Mouse (Mus musculus) lung, embryonic 14.5 days (tissue): Measurements from ENCODE around the gene Ppp3ca. TPM values are rescaled to one million over a fixed set of nuclear protein-coding genes. Genes with fewer than 3 reads are reported as not detected.

Experiments used
- ATAC-seq: fragments of 200-750 bp; cut with Nextera tagmentation; 2 replicates; pipeline ENCODE4 v1.8.0; 2017; ENCODE audit warnings: mild to moderate bottlenecking, moderate TSS enrichment, moderate library complexity; ENCODE audit not compliant: insufficient read depth
- DNase-seq: peaks from one replicate; pipeline ENCODE4 v3.0.0-alpha.2; 2015
- H3K27ac ChIP-seq: fragments of 300-500 bp; sonication (generic); 2 replicates; pipeline ENCODE4 v1.5.1; 2014; ENCODE audit warnings: low read depth, mild to moderate bottlenecking, moderate library complexity
- H3K27me3 ChIP-seq: fragments of 300-500 bp; sonication (generic); 2 replicates; pipeline ENCODE4 v1.6.1; 2014; ENCODE audit warnings: low read length, control low read depth; ENCODE audit not compliant: insufficient read depth
- H3K36me3 ChIP-seq: fragments of 300-500 bp; sonication (generic); 2 replicates; pipeline ENCODE4 v1.6.1; 2014; ENCODE audit warnings: control low read depth; ENCODE audit not compliant: insufficient read depth
- H3K4me1 ChIP-seq: fragments of 300-500 bp; sonication (generic); 2 replicates; pipeline ENCODE4 v1.6.1; 2014; ENCODE audit warnings: antibody characterized with exemption, control low read depth; ENCODE audit not compliant: insufficient read depth
- H3K4me2 ChIP-seq: fragments of 300-500 bp; sonication (generic); 2 replicates; pipeline ENCODE4 v1.6.1; 2014; ENCODE audit warnings: mild to moderate bottlenecking
- H3K4me3 ChIP-seq: fragments of 300-500 bp; sonication (generic); 2 replicates; pipeline ENCODE4 v1.5.1; 2014; ENCODE audit warnings: low read depth, low read length
- H3K9ac ChIP-seq: fragments of 300-500 bp; sonication (generic); 2 replicates; pipeline ENCODE4 v1.6.1; 2014
- H3K9me3 ChIP-seq: fragments of 300-500 bp; sonication (generic); 2 replicates; pipeline ENCODE4 v1.6.1; 2016; ENCODE audit warnings: low read depth, low read length, control low read depth
- CTCF ChIP-seq: IDR thresholded peaks from 2 replicates; pipeline ENCODE4 v1.5.1; 2016; ENCODE audit warnings: antibody characterized with exemption, low read depth
- WGBS: fragments of 180-500 bp; shearing (Covaris S2); extraction: QIAGEN DNeasy Blood & Tissue Kit; methylation state at CpG from one replicate; pipeline ENCODE4 v1.1.7; 2014; 5-methylcytosine and 5-hydroxymethylcytosine counted together
- polyA plus RNA-seq: library from polyadenylated mRNA; unstranded; fragments of >200 nt; fragmentation: Nextera tagmentation; extraction: Ambion mirVana; gene quantifications from 2 replicates; pipeline ENCODE4 v1.2.1, GENCODE M21; 2014

The Ppp3ca gene
- polyA plus RNA-seq, 1 experiment from 2014 or later: 74.1 TPM

- no peak for DNase-seq
- Histone ChIP-seq H3K36me3 (no peaks in the 10 kb centered on the region), H3K27ac (no peak overlapping the region), H3K27me3 (no peaks in the 10 kb centered on the region), H3K4me2 (no peak overlapping the region), H3K9ac (no peak overlapping the region), H3K4me3 (no peak overlapping the region), H3K4me1 (peaks cover 3% of the 10 kb centered on the region; the same call in 1 of the 2 replicates), H3K9me3 (no peaks in the 10 kb centered on the region)
- no peak for TF ChIP-seq CTCF
- WGBS: 80% methylated on average over 2 of the region's 2 CpGs
- ATAC-seq: no peak
Measured at GRCm38 (mm10) chr3:136822431-136822830, 152.5 kb downstream of the Ppp3ca start.

- Histone ChIP-seq H3K9me3 (no peaks in the 10 kb centered on the region), H3K9ac (no peak overlapping the region), H3K4me3 (no peak overlapping the region), H3K27me3 (no peaks in the 10 kb centered on the region), H3K36me3 (no peaks in the 10 kb centered on the region), H3K27ac (no peak overlapping the region), H3K4me1 (0 out of 2 replicates have a peak, but pooled peaks cover 3% of the 10 kb centered on the region), H3K4me2 (no peak overlapping the region)
- DNase-seq: no peak
- 59% methylated on average over 2 of the region's 2 CpGs for WGBS
- no peak for ATAC-seq
- no peak for TF ChIP-seq CTCF
Measured at GRCm38 (mm10) chr3:136828451-136828850, 158.5 kb downstream of the Ppp3ca start.

- no peak for ATAC-seq
- H3K36me3 ChIP-seq: no peaks in the 10 kb centered on the region
- H3K9me3 ChIP-seq: no peaks in the 10 kb centered on the region
- H3K4me3 ChIP-seq: no peak overlapping the region
- no peaks in the 10 kb centered on the region for H3K27me3 ChIP-seq
- WGBS: 82% methylated on average over 5 of the region's 5 CpGs
- H3K27ac ChIP-seq: no peak overlapping the region
- TF ChIP-seq CTCF: no peak
- H3K4me2 ChIP-seq: no peak overlapping the region
- H3K9ac ChIP-seq: no peak overlapping the region
- no peak for DNase-seq
- H3K4me1 ChIP-seq: 0 out of 2 replicates have a peak, but pooled peaks cover 9% of the 10 kb centered on the region
Measured at GRCm38 (mm10) chr3:136829109-136829508, 159.2 kb downstream of the Ppp3ca start.

- DNase-seq: no peak
- H3K4me2 ChIP-seq: no peak overlapping the region
- no peak for TF ChIP-seq CTCF
- H3K4me1 ChIP-seq: 0 out of 2 replicates have a peak, but pooled peaks cover 9% of the 10 kb centered on the region
- no peaks in the 10 kb centered on the region for H3K27me3 ChIP-seq
- H3K9ac ChIP-seq: no peak overlapping the region
- H3K27ac ChIP-seq: no peak overlapping the region
- WGBS: 75% methylated on average over 12 of the region's 12 CpGs
- no peak overlapping the region for H3K4me3 ChIP-seq
- H3K36me3 ChIP-seq: no peaks in the 10 kb centered on the region
- no peak for ATAC-seq
- H3K9me3 ChIP-seq: no peaks in the 10 kb centered on the region
Measured at GRCm38 (mm10) chr3:136830687-136831220, 160.8 kb downstream of the Ppp3ca start.

GRCm38 (mm10) chr3:136833003-136833745, 163.2 kb downstream of the Ppp3ca start:
- Histone ChIP-seq H3K4me1 (0 out of 2 replicates have a peak, but pooled peaks cover 9% of the 10 kb centered on the region), H3K27ac (no peak overlapping the region), H3K36me3 (no peaks in the 10 kb centered on the region), H3K4me3 (no peak overlapping the region), H3K9ac (no peak overlapping the region), H3K27me3 (no peaks in the 10 kb centered on the region), H3K4me2 (no peak overlapping the region; the same call in 1 of the 2 replicates), H3K9me3 (no peaks in the 10 kb centered on the region)
- 54% methylated on average over 11 of the region's 11 CpGs for WGBS
- ATAC-seq (no peak), DNase-seq (no peak)
- no peak for TF ChIP-seq CTCF

GRCm38 (mm10) chr3:136833893-136834292, 164.0 kb downstream of the Ppp3ca start:
- no peaks in the 10 kb centered on the region for H3K9me3 ChIP-seq
- DNase-seq (peak; percentile 48), ATAC-seq (peak; percentile 38; the same call in 1 of the 2 replicates)
- no peak overlapping the region; the same call in 1 of the 2 replicates for H3K27ac ChIP-seq
- no peak for TF ChIP-seq CTCF
- H3K27me3 ChIP-seq: no peaks in the 10 kb centered on the region
- H3K4me2 ChIP-seq: peak overlapping the region; percentile 36
- H3K9ac ChIP-seq: no peak overlapping the region
- H3K36me3 ChIP-seq: no peaks in the 10 kb centered on the region
- H3K4me3 ChIP-seq: no peak overlapping the region
- 0 out of 2 replicates have a peak, but pooled peaks cover 9% of the 10 kb centered on the region for H3K4me1 ChIP-seq
- WGBS: 10% methylated on average over 5 of the region's 5 CpGs

- TF ChIP-seq CTCF: no peak
- no peaks in the 10 kb centered on the region for H3K36me3 ChIP-seq
- H3K9ac ChIP-seq: no peak overlapping the region
- H3K4me2 ChIP-seq: no peak overlapping the region
- H3K9me3 ChIP-seq: no peaks in the 10 kb centered on the region
- ATAC-seq (no peak), DNase-seq (no peak)
- 0 out of 2 replicates have a peak, but pooled peaks cover 9% of the 10 kb centered on the region for H3K4me1 ChIP-seq
- no peak overlapping the region for H3K27ac ChIP-seq
- no peaks in the 10 kb centered on the region for H3K27me3 ChIP-seq
- 47% methylated on average over 9 of the region's 9 CpGs for WGBS
- H3K4me3 ChIP-seq: no peak overlapping the region
Measured at GRCm38 (mm10) chr3:136835851-136836250, 165.9 kb downstream of the Ppp3ca start.
